Mouse (Mus musculus) left cerebral cortex, postnatal 4 days (tissue): ENCODE results near the gene Cers6. TPM values are rescaled to one million over a fixed set of nuclear protein-coding genes. Genes with fewer than 3 reads are reported as not detected.

ENCODE experiments used
- DNase-seq: peaks from one replicate; pipeline ENCODE4 v3.0.0-alpha.2; 2022
- intact Hi-C: fragments of 180-260 bp; cut with DNase I; formaldehyde crosslinking; loops from one replicate; pipeline ENCODE4 v1.15.1; 2025
- total RNA-seq, 2 experiments: library from RNA; stranded (reverse); gene quantifications; 2 replicates each; pipeline ENCODE4 v1.2.3; 2021

Gene Cers6
- total RNA-seq, 2 experiments from 2014 or later, result 78.1 to 87.2 TPM

DNA sequence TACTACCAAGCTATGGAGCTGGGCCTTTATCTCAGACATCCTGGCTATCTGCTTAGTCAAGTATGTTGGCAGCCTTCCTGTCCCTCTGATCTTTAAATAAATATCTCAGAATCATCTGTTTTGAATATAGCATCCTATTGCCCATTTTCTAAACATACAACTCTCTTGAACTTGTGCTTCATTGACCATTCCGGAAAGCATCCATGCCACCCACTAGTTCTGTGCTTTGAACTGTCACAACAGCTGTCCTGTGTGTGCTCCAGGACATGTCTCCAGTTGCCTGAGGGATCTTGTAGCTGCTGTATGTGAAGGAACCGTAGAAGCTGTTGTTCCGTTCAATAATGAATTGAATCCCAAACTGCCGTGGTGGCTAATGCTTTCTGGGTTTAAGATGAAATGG is 188.9 kb downstream of the Cers6 start:
- intact Hi-C loops, result no loop called here
- DNase-seq, result no peak

DNA sequence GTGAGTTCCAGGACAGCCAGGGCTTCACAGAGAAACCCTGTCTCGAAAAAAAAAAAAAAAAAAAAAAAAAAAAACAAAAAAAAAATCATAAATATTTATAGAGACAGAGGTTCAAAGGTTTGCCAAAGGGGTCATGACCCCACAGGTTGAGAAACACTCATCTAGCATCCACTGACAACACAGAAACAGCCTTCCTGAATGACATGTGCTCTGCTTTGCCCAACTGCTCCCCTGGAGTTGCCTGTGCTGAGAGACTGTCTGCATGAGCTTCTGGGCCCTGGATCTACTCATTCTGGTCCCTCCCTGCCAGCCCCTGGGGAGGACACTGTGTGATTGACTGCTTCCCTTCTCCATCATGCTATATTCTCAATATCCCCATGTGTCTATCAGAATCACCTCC is 190.4 kb downstream of the Cers6 start:
- intact Hi-C loops, result no loop called here
- no peak for DNase-seq

DNA sequence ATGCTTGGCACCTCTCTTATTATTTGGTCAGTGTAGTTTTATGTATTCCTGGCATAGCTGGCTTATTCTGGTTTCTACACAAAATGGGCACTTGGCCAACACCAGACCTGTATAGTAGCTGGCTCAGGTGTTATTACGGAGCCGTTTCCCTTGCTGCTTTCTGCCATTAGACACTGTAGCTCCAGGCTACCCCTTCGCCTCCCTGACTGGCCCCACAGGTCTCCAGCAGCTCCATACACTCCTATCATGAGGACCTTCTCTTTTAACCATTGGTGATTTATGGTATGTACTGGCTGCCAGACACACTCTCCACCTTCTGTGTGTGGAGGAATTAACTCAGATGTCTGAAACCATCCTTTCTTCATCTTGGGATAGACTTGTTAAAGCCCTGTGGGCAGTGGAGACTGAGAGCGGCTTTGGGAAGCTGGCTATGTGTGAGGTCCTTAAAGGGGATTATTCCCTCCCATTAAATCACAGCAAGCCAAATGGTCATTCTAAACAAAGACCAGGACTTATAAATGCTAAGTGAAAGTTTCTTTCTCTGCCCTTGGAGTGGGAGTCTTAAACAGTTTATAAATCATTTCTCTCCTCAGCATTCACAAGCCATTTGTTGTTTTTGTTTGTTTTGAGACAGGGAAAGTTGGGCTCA is 192.1 kb downstream of the Cers6 start:
- no peak for DNase-seq
- intact Hi-C loops, result no loop called here

DNA sequence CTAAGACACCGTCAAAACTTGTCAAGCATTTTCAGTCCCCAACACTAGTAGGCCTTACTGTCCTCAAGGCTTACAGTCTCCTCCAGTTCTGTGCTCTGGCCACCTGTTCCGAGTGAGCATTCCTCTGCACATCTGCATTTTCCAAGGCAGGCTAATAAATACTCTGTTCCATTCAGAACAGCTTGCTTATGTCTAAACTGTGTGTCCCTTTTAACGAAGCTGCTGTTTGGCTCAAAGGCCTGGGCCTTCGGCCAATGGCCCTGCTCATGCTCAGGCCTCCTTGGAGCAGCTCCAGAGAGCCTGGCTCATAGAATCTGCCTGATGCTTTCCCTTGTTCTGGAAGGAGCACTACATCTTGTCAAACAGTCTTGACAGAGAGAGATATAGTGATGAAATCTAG is 193.0 kb downstream of the Cers6 start:
- intact Hi-C loops, result no loop called here
- DNase-seq, result peak; percentile 82

DNA sequence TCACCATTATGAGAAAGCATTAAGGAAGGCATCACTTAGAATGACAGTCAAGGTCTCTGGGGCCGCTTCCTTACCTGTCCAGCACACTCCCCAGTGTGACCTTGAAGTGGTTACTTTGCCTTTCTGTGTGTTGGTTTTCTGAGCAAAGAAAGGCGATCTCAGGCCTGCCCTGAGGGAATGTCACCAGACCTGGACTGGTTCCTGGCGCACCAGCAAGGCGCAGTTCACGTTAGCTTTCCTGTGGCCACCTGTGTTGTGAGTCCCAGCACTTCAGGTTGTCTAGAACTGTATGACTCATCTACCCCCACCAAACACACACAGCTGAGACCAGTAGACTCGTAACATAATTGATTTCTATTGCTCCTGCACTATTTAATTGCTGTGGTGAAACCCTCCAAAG is 193.9 kb downstream of the Cers6 start:
- intact Hi-C loops, result no loop called here
- no peak for DNase-seq

DNA sequence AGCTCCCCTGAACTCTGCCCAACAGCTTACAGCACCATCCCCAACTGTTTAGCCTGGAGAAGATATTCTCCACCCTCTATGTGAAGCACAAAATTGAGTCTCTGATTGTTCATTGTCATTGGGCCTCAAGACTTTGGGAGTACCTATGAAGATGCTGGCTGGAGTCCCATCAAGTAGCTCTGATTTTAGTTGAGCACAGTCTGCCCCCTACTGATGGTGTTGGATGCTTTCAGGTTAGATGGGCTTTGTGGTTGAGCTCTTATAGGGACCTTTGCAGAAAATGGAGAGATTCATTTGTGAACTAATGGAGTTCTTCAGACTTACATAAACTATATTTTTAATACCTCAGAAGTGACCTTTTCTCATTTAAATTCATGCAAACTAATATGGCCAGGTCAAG is 200.1 kb downstream of the Cers6 start:
- intact Hi-C loops, result no loop called here
- no peak for DNase-seq

DNA sequence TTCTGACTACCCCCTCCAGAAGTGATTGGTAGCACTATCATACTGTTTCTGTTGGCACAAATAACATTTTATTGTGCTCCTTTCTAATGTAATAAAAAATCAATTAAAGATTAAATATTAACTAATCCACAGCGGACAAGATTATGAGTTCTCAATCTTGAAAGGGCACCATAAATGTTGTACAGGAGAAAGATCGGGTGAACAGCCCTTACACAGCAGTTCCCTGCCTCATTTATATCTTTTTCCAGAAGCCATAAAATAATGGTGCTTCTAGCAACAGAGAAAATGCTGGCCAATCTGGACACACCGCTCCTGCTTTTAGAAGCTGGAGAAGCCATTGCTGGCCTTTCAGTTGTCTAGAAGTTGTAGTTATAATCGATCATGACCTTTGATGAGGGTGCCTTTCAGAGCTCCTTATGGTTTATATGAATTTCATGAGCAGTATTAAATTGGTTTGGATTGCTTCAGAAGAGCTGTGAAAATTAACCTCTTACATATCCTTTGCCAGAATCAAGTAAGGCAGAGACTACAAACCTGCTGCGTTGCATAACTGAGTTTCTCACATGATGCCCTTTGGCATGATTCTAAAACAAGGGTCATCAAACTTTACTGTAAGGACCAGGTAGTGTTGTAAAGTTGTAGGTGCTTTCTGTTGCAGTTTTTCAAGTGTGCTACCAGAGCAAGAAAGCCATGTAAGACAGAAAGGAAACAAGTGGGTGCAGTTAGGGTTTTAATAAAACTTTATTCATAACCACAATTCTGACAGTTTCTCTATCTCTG is 200.9 kb downstream of the Cers6 start:
- intact Hi-C loops, result no loop called here
- DNase-seq, result no peak

DNA sequence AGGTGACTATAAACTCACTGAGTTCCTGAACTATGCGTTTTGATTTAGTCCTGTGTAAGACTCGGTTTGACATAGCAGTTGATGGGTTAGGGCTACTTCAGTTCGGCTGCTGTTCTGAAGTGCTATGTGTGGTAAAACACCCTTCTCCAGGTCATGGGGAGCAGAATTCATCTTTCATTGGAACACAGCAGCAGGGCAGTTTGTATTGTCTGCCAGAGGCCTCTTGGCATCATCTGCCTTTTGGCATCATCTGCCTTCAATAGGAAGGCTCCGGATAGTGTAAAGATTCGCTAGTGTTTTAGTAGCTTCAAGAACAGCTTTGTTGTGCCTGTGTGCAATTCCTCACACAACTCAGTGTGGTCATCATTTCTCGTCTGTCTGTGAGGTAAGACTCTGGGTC is 203.5 kb downstream of the Cers6 start:
- intact Hi-C loops, result no loop called here
- DNase-seq, result no peak

DNA sequence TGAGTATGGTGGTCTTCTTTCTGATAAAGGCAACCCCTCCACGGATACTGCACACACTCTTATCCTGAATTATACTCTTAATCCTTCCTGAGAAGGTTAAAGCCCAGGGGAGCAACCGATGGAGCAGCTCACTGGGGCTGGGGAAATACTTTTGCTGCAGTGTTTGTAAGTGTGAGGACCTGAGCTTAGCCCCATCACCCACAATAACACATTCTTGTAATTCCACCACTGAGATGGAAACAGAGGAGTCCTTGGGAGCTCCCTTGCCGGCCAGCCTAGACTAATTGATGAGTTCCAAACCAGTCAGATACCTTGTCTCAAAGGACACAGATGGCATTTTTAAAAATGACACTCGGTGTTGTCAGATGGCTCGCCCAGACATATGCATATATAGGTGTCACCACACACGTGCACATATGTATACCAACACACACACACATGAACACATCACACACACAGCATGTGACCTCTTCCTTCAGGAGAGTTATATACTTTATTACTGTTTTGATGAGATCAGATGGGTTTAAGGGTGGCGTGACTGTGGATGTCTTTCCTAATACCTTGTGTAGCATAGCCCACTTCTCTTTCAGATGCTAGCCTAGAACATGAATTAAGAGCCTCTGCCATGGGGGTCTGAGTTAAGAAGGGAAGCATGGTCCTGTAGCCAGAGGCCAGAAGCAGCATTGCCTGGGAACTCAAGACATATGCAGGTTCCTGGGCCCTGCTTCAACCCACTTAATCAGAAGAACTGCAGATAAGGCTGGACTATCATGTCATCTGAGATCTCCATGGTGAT is 210.4 kb downstream of the Cers6 start:
- intact Hi-C loops, result no loop called here
- no peak for DNase-seq

DNA sequence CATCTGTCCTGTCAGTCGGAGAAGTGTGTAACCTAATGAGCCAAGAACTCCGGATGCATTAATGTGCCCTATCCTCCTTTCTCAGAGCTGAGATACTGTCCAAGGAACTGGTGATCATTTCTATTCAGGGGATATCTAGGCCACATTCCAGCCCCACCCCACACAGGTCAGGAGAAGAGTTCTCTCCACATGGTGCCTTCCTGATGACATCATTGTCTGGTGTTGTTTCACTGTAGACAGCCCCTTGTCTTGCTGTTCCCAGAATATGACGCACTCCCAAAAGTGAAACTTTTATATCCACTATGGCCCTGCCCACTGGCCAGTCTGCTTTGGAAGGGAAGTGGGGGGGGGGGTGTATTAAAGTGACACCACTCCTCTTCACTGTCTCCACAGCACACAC is 215.9 kb downstream of the Cers6 start:
- DNase-seq, result no peak
- intact Hi-C loops, result no loop called here

DNA sequence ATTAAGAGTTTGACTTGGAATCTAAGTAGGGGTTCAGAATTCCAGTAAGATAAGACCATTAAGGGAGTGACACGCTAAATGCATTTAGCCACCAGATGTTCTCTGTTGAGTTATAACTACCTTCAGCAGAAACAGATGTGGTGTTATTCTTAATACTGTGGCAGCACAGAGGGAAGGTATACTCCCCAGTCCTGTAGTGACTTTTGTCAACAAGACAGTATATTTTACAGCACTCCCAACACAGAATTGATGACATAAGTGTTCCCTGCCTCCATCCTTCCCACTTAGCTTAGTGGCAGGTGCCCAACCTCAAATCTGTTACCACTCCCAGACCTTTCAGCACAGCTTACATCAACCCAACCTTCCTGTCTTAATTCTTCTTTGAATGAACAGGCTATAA is 219.5 kb downstream of the Cers6 start:
- DNase-seq, result no peak
- intact Hi-C loops, result no loop called here

DNA sequence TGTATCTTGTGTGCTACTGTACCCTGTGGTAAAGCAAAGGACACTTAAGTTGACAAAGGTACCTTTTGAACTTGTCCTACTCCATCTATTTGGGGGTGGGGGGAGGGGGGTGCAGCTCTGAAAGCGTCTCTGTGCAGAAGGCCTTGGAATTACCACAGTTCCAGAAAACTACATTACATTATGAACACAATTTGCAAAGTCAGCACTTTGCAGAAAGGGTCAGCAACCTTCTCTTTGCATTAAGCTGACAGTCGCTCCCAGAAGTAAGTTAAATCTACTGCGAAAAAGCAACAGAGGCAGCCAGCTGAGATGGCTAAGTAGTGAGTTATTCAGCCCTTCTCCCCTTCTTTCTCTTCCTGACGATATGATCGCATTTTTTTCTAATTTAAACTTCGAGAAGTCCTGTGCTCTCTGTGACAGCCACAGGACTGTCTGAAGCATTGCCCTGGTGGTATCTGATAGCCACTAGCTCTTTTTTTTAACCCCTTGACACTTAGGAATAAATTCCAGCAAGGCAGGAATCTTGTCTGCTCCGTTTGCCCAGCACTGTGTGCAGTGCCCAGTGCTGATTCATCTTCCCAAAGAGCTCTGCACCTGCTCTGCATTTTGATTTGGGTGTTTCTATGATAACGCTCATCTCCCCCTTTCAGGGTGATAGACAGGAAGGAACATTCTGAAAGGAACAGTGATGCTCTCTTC is 221.4 kb downstream of the Cers6 start:
- intact Hi-C loops, result no loop called here
- DNase-seq, result no peak

DNA sequence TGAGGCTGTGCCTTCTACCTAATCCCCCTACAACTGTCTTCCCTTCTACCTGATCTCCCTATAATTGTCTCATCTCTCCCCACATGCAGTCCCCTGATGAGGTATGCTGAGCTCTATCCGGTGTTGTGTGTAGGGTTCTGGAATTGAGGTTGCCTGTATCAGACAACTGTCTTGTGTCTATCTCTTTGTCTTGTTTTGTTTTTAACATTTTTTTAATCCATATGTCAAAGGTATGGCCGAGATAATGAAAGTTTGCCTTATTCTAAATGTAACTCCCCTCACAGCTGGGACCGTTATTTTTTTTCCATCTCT is 221.9 kb downstream of the Cers6 start:
- intact Hi-C loops, result no loop called here

DNA sequence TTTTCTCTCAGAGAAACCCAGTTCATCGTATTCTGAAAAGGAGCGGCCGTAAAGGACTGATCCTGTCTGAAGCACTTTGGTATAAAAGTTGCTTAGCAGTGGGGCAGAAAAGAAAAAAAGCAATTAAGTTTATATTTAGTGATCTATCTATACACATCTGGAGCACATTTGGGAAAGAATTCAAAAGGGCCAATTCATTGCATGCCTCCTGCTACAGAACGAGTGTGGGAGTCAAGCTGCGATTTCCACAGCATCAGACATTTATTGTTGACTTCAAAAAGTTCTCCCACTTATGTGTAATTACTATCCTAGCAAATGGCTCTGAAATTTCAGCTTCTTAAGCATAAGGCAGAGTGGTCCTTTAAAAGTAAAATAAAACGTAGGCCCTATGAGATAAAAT is 223.2 kb downstream of the Cers6 start:
- DNase-seq, result no peak
- intact Hi-C loops, result no loop called here

More for the DNA sequence above, 221.9 kb downstream of the Cers6 start:
- no peak for DNase-seq

DNA sequence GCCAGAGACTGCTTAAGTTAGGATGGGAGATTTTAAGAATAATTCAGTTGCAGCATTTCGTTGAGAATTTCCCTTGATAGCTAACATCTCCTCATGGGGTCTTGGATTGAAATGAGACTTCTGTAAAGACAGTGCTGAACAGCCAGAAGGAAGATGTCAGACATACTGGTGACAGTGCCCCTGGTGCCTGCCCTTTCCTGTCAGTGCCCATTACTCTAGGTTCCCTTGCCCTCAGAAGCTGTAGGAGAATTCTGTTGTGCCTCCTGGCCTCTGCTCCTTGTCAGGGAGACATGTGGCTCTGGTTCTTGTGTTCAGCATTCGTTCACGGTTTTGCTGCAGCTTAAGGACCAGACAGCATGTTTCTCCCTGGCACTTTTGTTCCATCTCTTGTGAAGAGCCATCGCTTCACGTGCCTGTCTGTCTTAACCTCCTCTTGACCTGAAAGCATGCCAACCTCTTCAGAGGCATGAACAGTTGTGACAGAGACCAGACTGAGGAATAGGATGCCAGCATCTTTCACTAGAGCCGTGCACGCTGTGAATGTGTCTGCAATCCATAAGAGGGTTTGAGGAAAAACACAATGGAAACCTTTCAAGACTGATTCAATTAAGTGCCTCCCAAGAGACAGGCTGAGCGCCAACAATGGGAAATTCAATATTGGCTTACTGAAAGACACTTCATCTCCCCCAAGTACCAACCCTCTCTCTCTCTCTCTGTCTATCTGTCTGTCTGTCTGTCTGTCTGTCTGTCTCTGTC is 225.4 kb downstream of the Cers6 start:
- intact Hi-C loops, result no loop called here
- peak; percentile 35 for DNase-seq

DNA sequence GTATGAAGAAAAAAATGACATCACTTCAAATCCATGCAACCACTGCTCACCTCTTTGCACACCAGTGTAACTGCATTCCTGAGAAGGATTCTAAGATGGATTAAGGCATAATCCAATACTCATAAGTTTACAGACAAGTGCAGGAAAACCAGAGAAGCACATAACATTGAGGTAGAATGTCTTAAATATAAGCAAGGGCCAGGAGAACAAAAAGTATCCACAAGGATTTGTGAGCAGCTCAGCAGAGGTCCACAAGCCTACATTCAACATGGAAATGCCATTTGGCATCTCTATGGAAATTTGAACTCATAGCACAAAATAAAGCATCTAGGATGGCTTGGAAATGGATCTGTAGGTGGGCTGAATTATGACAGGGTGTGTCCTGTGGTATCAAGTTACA is 234.6 kb downstream of the Cers6 start:
- no peak for DNase-seq
- intact Hi-C loops, result no loop called here

DNA sequence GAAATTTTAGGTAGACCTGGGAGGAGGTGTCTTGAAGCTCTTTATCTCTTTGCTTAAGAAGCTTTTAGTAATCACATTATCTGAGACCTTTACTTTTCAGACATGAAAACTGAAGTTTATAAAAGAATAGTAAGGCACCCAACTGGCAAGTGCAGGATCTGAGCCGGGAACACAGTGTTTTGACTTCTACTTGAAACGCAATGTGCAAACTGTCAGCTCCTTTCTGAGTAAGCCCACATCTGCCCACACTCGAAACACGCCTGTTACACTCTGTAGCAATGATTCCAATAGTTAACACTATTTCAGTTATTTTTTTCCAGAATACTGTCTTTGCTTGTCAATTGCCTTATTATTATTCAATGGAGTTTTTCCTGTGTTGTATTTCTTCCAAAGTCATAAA is 235.6 kb downstream of the Cers6 start:
- intact Hi-C loops, result no loop called here
- DNase-seq, result no peak

DNA sequence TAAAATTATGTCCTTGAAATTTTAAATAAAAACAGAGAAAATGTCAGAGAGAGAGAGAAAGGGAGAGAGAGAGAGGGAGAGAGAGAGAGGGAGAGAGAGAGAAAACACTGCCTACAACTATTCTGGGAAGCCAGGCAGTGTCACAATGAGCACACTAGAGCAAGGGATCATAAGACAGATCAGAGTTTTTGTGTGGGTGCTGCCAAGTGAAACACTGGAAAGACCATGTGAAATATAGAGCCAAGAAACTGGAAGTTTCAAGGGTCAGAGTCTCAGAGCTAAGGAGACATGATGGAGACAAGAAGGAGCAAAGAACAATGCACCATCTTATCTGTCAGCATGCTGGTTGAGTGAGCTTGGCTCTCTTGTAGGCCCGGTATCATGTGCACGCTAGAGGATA is 236.3 kb downstream of the Cers6 start:
- intact Hi-C loops, result no loop called here
- DNase-seq, result no peak

DNA sequence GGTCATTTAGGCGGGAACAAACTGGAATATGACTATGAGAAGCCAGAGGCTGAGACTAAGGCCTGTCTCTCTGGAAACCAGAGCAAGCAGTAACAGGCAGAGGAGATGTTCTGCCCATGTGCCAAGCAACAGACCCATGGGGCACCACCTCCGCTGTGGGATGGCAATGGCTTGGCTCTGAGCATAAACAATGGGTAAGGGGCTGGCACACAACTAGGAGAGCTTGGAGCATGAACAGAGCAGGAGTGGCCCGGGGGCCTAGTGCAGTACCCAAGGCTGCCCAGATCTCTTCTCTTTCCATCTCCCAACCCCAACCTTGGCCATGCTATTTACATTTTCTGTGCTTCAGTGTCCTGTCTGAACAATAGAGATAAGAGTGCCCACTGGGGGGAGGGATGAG is 237.5 kb downstream of the Cers6 start:
- intact Hi-C loops, result no loop called here
- DNase-seq, result no peak

DNA sequence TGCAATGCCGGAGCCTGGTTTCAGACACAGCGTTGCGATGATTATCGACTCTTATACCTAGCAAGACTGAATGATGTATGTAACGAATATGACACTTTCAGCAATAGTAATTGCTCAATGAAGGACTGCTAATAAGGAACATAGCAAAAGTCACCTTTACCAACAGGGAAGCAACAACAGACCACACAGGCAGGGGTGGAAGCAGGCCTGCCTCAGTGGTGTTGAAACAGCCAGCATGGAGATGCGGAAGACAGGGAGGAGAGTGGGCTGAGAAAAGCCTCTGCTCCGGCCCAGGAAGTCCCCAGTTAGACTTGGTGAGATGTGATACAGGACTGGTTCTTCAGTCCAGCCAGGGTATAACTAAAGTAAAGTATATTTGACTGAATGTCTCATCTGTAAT is 237.9 kb downstream of the Cers6 start:
- intact Hi-C loops, result no loop called here
- DNase-seq, result no peak

DNA sequence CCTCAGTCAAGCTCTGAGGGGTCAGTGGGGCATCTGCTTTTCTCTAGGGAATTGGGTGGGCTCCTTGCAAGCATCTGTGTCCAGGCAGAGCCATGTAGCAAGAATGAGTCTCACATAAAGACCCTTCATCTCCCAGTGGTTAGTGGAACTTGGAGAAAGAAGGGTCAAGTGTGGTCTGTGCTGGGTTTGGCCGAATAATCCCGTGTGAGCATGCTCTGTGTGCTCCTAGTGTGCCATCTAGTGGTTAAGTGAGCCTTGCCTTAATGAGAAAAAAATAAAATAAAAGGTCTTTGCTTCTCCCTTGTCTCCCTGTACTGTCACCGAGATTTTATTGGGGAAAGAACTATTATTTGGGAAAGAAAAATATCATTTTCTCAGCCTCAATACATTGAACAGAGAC is 239.5 kb downstream of the Cers6 start:
- intact Hi-C loops, result loop anchor here (5.0 to 10.0 kb wide), 2 partner anchors 236 to 318 kb away; partner anchors contain the start of gene Cers6
- DNase-seq, result peak; percentile 27
